Mouse (Mus musculus) c-Kit-positive CD71-positive TER-119-negative erythroid progenitor cells, embryonic 14.5 days (primary cell): ENCODE results near the gene Tmed9.
"Not testable (repeated sequence)": the region's sequence is repeated elsewhere in the genome, so short reads cannot be mapped to it uniquely, and the experiment has no call there.

Experiments
- DNase-seq: peaks from one replicate; pipeline ENCODE4 v3.0.0-alpha.2; 2013; ENCODE audit warnings: low read depth

Gene Tmed9

GRCm38 (mm10) chr13:55567949-55568348, 5.6 kb upstream of the Tmed9 start:
- no peak for DNase-seq

- not testable (repeated sequence) for DNase-seq
Measured at GRCm38 (mm10) chr13:55568524-55568923, 5.0 kb upstream of the Tmed9 start.

DNA sequence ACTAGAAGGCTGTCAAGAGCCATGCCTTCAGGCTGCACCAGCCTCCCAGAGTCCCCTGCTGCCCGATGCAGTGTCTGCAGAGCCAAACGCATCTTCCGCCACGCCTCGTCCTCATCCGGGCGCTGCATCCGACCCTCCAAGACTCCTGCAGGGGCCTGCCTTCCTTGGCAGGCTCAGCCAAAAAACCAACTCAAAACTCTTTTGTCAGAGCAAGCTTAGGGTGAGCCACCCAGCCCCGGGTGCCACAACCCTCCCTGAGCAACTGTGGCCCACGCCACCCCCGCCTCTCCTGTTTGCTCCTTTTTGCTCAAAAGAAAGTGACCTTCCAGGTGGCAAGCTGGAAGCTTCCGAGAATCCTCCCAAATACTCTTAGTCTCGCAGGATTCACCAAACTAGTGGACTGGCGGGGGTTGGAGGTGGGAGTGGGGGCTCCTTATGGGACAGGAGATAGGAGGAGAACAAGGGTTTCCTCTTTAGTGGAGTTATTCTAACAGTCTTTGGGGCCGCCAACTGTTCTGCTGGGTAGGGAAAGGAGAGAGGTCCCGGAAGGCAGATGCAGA, 3.7 kb upstream of the Tmed9 start:
- no peak for DNase-seq

- DNase-seq, result no peak
Measured at GRCm38 (mm10) chr13:55570286-55570973, 3.1 kb upstream of the Tmed9 start.

DNA sequence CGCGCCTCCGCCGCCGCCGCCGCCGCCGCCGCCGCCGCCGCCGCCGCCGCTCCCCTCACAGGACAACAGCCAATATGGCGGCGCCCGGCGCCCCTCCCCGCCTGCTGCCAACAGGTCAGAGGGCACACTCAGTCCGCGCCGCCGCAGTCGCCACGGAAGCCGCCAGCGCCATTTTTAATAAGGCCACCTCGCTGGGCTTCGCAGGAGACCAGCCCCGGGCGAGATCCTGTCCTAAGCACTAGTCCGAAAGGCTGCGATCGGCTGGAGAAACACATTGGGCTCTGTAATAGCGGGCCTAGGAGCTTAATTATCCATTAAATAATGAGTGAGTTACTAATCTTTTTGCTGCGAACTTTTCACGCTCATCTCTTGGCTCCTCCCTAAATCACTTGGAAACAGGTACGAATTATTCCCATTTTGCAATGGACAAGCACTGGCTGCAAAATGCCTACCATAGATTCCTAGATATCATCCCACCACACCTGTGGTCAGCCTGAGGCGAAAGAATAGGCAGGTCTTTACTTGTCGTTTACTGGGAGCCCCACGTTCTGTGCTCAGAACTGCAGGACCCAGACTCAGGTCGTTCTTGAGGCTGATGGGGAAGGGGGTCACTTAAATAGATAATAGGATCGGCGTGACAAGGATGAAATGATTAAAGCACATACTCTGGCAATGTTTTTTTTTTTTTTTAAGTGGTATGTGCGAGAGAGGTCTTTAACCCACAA, 2.3 kb upstream of the Tmed9 start, which contains the start of gene Fam193b:
TSS of gene Fam193b (minus strand) at position 94 of the 725 bp plus-strand sequence.
- DNase-seq, result peak; percentile 85

DNA sequence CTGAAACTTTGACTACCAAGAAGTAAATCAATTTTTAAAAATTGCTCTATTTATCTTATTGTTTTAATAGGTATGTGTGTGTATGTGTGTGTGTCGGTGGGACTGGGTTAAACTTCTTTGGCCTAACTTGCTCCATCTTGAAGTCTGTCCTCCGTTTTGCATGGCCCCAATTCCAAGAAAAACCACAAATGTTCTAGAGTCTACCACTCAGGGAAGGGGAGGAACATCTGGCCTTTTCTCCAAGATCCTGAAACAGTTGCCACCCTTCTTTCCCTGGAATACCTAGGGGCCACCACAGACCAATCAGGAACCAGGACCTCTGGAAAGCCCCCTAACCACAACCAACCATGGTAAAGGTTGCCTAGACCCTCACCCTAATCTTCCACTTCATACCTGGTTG, 1.6 kb upstream of the Tmed9 start:
- peak; percentile 65 for DNase-seq

- no peak for DNase-seq
Measured at GRCm38 (mm10) chr13:55574321-55574720, 789 bp downstream of the Tmed9 start.

- DNase-seq, result no peak
Measured at GRCm38 (mm10) chr13:55575932-55576331, 2.4 kb downstream of the Tmed9 start.

GRCm38 (mm10) chr13:55576872-55577271, 3.3 kb downstream of the Tmed9 start:
- DNase-seq, result not testable (repeated sequence)

DNA sequence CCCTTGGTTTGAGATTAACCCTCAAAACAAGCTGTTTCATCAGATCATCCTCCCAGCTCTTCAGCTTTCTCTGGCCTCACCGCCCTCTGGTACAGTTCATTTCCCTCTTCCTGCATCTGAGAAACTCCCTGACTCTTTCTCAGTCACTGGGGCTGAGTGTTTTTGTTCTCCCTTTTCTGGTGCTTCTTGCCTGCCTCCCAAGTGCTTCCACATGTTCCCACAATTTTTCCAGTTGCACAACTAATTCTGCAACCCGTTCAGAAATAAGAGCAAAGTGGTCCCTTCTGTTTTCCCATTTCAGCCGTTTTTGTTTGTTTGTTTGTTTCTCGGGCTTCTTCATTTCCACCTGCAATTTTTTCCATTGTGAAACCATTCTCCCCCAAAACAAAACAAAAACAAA, 4.6 kb downstream of the Tmed9 start:
- no peak for DNase-seq

DNA sequence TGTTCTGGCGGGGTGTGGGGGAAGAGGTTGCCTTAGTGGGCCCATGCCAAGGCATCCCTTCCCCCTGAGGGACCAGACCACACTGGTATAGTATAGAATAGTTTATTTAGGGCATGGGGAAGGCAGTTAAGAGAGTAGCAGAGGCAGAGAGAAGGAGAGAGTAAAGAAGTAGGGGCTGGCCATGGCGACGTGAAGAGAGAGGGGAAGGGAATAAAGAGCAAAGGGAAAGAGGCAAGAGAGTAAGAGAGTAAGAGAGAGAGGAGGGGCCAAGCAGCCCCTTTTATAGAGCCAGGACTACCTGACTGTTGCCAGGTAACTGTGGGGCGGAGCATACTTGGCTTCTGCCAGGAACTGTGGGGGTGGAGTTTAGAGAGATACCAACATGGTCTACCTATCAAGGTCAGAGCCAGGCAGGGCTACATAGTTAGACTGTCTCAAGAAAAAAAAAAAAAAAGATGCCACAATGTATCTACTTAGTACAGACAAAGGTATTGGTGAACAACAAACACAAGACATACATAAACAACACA, 18.5 kb downstream of the Tmed9 start:
- no peak for DNase-seq

GRCm38 (mm10) chr13:55592512-55593253, 19.2 kb downstream of the Tmed9 start:
- peak; percentile 90 for DNase-seq

DNA sequence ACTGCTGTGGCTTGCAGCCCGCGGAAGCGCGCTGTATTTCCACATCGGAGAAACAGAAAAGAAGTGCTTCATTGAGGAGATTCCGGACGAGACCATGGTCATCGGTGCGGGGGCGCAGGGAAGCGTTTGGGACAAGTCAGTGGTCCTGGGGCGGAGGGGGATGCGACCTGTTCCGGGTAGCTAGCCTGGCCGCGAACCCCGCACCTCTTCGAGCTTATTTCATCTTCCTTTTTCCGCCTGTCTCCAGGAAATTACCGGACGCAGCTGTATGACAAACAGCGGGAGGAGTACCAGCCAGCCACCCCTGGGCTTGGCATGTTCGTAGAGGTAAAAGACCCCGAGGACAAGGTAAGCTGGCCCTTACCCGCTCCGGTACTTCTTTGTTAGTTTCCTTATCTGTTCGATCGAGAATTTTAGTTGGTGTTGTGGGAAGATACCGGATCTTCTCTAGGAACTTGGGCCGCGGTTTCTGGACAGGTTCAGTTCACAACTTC, 19.8 kb downstream of the Tmed9 start:
- no peak for DNase-seq

DNA sequence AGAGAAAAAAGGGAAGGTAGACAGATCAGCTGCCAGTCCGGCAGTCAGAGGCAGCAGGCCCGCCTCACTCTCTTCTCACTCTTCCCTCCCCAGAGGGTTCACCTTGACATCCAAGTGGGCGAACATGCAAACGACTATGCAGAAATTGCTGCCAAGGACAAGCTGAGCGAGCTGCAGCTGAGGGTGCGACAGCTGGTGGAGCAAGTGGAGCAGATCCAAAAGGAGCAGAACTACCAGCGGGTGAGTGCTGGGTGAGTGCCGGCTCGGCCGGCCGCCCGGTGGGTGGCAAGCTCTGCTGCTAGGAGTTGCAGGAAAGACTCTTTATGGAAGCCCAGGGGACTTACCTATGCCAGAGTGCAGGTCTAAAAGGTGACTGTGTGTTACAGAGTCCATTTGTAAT, 21.8 kb downstream of the Tmed9 start:
- DNase-seq, result no peak

DNA sequence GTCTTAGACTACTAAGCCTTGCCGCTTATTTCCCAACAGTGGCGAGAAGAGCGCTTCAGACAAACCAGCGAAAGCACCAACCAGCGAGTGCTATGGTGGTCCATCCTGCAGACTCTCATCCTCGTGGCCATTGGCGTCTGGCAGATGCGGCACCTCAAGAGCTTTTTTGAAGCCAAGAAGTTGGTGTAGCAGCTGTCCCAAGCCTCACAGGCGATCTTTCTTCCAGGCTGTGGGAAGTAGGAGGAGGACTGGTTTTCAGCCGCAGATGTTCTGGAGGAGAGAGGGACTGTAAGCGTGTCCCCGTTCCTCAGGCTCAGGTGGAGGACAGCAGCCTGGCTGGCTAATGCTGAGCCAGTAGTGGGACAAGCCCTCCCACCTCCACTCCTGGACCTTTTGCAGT, 23.3 kb downstream of the Tmed9 start:
- no peak for DNase-seq

GRCm38 (mm10) chr13:55599566-55600540, 26.3 kb downstream of the Tmed9 start, which contains the start of gene B4galt7:
Gene B4galt7 (plus strand): TSS chr13:55599896.
- DNase-seq, result peak; percentile 63

GRCm38 (mm10) chr13:55600657-55601056, 27.1 kb downstream of the Tmed9 start:
- DNase-seq, result no peak

DNA sequence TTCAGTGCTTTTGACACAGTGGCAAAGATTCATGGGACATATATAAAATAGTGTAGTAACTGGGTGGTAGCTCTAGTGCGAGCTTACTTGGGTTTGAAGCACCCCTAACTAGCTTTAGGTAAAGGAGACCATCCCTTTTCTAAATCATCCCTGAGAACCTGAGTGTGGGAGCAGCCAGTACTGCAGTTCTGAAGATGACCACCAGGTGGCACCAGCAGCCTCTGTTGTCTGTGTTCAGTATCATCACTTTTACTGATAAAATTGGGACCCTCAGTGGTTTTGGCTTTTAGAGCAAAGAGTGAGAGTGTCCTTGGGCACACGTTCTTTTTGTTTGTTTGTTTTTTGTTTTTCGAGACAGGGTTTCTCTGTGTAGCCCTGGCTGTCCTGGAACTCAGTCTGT, 28.1 kb downstream of the Tmed9 start:
- DNase-seq, result peak; percentile 72

DNA sequence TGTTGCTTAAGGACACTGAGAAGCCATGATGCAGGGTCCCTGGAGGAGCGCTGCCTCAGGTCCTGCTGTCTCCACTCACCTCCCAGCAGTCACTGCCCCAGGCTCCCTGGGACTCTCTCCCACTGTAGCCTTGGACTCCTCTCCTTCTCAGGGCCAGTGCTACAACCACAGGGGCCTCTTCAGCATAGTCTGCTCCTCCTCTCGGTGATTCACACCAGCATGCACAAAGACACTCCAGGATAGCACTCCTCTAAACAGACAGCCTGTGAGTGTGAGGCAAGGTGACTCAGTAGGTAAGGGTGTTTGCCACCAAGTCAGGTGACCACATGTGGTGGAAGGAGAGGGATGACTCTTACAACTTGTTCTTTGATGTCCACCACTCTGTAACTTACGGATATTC, 31.1 kb downstream of the Tmed9 start:
- no peak for DNase-seq

DNA sequence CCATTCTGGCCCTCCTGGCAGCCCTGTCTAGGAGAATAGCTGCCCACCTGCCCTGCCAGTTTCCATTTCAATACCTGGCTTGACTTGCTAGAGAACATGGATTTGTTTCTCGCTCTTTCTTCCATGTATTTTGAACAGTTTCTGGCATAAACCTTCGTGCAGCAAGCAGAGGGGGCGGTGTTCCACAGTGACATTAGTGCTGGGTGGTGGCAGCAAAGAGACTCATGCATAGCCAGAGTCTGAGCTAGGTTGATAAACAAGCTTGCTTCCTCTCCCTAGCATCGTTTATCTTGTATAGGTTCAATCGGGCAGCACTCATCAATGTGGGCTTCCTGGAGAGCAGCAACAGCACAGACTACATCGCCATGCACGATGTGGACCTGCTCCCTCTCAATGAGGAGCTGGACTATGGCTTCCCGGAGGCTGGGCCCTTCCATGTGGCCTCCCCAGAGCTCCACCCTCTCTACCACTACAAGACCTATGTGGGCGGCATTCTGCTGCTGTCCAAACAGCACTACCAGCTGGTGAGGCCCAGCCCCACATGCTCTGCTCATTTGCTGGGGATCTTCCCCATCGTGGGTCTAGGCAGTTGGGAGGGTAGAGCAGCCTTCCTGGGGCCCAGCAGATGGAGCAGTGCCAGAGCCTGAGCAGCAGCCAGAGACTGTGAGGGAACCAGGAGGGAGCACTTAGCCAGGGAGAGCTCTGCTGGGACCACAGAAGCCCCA, 33.5 kb downstream of the Tmed9 start:
- no peak for DNase-seq
